Mouse (Mus musculus) heart, postnatal 4 days (tissue): Measurements from ENCODE around the gene Gstp1. TPM values are rescaled to one million over a fixed set of nuclear protein-coding genes. Genes with fewer than 3 reads are reported as not detected.
A peak's percentile ranks its signal among the peaks of the same experiment; 100 is the strongest.
"Not testable (repeated sequence)": the region's sequence is repeated elsewhere in the genome, so short reads cannot be mapped to it uniquely, and the experiment has no call there.

ENCODE experiments used
- DNase-seq: peaks from one replicate; pipeline ENCODE4 v3.0.0; 2021
- total RNA-seq, 2 experiments: library from RNA; stranded (reverse); gene quantifications; 2 replicates each; pipeline ENCODE4 v1.2.3; 2021

The Gstp1 gene
- total RNA-seq, 2 experiments from 2014 or later, result 219 to 261 TPM

GRCm38 (mm10) chr19:4037154-4037787 is 514 bp downstream of the Gstp1 start:
- DNase-seq, result not testable (repeated sequence)

GRCm38 (mm10) chr19:4036327-4037045 is 1.3 kb downstream of the Gstp1 start:
- DNase-seq, result no peak

- DNase-seq, result no peak
Measured at GRCm38 (mm10) chr19:4033742-4034141, 4.0 kb downstream of the Gstp1 start.

DNA sequence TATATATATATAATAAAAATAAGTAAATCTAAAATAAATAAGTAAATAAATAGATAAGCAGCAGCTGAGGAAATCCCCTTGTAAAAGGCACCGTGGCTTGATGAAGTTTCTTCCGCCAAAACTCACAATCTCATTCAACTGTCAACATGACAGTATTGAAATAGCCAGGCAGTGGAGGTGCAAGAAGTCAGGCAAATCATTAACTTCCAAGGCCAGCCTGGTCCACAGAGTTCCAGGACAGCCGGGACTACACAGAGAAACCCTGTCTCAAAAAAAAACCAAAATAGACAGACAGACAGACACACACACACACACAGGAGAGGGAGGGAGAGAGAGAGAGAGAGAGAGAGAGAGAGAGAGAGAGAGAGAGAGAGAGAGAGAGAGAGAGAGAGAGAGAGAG is 4.5 kb downstream of the Gstp1 start:
- DNase-seq, result no peak

- no peak for DNase-seq
Measured at GRCm38 (mm10) chr19:4032668-4033067, 5.1 kb downstream of the Gstp1 start.

DNA sequence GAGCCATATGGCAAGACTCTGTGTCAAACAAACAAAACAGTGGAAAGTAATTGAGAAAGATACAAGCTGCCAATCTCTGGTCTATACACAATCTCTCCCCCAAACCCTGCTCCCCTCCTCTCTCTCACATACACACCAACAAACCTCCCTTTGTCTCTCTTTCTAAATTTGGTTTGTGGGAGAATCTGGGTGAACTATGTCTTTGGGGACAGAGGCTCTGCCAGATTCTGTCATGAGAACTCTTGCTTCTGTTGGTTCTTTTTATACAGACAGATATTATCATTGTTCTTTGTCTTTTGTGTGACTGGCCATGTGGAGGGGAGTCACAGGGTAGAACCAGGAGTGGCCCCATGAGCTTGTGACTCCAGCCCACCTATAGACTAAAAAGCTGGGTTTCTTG is 10.2 kb downstream of the Gstp1 start:
- no peak for DNase-seq

GRCm38 (mm10) chr19:4023185-4023584 is 14.6 kb downstream of the Gstp1 start:
- DNase-seq, result no peak

DNA sequence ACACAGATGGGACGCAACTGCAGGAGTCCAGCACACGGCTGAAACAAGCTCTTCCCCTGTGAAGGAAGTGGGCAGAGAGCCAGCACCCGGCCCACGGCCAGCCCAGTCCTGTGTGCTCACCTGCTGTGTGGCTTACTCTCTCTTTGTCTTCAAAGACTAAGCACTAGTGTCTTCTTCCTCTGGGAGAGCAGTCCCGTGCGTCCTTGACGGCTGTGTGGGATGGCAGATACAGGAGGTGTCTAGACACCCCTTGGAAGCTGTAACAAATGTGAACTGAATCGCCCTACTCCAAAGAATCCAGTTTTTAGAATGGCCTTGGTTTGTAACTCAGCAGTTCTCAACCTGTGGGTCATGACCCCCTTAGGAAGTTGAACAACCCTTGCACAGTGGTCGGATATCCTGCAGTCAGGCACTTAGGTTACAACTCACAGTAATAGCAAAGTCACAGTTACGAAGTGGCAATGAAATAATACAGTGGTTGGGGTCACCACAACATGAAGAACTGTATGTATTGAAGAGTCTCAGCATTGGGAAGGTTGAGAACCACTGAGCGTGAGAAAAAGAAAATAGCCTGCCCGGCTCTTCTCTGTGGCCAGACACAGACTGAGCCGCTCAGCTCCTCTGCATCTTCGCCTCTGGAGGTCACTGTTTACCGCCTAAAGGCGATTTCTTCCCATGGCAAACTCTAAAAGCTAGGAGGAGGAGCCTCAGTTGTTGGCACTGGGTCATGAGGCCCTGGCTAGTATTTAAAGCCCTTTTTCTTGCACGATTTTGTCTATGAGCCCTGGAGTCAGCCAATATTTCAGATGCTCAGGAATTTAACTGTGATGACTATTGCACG is 18.8 kb downstream of the Gstp1 start:
- DNase-seq, result peak; percentile 90

- no peak for DNase-seq
Measured at GRCm38 (mm10) chr19:4017921-4018587, 19.7 kb downstream of the Gstp1 start.

GRCm38 (mm10) chr19:4015635-4016034 is 22.1 kb downstream of the Gstp1 start:
- DNase-seq, result no peak

- DNase-seq, result no peak
Measured at GRCm38 (mm10) chr19:4014802-4015201, 23.0 kb downstream of the Gstp1 start.

DNA sequence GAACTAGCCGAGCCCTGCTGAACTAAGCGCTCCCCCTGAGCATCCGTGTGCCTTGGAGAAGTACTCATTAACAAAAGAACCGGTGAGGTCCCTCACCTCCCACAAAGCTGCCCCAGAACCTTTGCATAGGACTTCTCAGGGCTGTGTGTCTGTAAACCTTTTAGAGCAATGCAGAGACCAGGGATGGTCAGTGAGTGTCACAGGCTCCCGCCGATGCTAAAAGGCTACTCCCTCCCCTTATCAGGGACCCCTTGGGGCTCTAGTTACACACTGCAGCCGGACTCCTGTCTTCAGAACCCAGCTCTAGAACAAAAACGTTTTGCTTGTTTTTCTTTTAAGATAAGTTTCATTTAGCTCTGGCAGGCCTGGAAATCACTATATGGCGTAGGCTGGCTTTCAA is 24.7 kb downstream of the Gstp1 start:
- no peak for DNase-seq

DNA sequence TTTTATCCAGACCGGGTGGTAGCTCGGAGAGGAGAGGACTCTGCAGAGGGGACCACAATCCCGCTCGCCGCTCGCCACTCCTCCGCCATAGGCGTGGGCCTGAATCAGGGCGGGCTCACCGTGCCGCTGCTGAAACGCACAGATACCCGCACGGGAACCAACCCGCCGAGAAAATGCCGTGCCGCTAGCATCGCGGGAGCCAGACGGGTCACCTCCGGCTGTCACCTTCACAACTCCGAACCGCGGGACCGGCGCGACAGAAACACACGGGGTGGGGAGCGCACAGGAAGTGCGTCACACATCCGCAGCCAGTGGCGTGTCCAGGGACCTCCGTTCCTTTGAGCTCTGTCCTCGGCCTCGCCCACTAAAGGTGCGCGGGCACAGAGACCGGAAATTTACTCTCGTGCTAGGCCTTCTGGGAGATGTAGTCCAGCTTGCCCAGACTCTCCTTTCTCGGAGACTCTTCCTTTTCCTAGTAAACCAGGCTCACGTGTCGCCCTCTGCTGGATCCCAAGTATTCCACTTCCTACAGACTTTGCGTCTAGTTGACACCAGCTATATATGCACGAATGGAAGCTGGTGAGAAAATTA is 25.3 kb downstream of the Gstp1 start, which contains the start of gene Ndufv1:
Ndufv1 (minus strand) TSS at position 375 of the 591 bp plus-strand sequence.
- DNase-seq, result peak; percentile 96

DNA sequence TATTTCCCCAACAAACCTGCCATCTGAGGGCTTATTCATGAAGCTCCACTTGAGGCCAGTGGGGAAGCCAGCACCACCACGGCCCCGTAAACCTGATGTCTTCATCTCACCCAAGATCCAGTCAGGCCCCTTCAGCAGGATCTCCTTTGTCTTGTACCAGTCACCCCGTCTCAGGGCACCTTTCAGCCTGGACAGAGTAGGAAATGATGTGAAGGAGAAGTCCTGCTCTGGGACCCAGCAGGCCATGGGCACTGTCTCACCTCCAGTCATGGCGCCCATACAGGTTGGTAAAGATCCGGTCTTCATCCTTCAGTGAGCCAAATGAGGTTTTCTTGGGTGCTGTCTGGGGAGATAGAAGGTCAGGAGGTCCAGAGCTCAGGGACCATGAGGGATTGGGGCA is 26.7 kb downstream of the Gstp1 start:
- DNase-seq, result no peak

DNA sequence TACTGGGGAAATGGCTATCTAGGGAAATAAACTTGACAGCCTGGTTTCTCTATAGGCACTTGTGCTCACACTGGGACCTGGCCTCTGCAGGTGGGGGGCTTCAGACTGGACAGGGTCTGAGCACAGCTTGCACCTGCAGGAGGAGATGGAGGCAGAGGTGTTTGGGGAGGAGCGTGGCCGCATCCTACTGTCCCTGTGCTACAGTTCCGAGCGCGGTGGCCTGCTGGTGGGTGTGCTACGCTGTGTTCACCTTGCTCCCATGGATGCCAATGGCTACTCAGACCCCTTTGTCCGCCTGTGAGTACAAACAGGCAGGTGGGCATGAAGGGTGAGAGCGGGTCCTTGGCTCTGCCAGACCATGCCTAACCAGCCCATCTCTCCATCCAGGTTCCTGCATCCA is 31.8 kb downstream of the Gstp1 start:
- DNase-seq, result no peak

DNA sequence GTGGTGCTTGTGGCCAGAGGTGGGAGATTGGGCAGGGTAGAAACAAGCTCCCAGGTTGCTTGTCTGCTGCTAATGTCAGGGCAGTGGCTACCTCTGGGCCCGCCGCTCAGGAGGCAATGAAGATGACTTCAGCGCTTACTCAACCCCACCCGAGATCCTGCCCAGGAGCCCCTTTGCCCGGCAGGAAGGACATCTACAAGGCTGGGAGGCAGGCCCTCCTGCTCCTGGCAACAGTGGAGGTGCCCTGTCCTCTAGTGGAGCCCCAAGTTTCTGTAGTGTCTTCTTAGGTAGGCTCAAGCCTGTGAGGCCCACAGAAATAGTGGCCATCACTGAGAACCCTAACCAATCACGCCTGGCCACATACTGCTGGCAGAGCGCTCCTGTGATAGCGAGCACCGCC is 32.7 kb downstream of the Gstp1 start:
- no peak for DNase-seq

GRCm38 (mm10) chr19:4004331-4004730 is 33.5 kb downstream of the Gstp1 start:
- no peak for DNase-seq

GRCm38 (mm10) chr19:4003641-4004040 is 34.1 kb downstream of the Gstp1 start:
- no peak for DNase-seq

DNA sequence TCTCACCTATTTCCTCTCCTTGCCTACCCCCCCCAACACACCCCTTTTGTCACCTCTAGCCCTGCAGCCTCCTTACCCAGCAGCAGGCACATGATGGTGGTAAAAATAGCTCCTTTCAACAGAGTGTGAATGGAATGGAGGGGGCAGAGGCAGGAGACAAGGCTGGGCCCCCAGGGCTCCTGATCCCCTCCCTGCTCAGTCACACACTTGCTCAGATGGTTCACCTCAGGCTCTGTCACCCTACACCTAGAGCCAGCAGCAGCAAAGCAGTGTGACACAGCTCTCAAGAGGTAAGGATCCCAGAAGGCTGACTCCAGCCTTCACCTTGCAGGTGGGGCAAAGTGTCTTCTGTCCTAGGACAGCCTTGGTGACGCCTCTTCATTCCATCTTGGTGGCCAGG is 34.7 kb downstream of the Gstp1 start, which contains the start of gene Doc2g:
Doc2g (plus strand) TSS at position 202 of the 400 bp plus-strand sequence.
- peak; percentile 47 for DNase-seq

DNA sequence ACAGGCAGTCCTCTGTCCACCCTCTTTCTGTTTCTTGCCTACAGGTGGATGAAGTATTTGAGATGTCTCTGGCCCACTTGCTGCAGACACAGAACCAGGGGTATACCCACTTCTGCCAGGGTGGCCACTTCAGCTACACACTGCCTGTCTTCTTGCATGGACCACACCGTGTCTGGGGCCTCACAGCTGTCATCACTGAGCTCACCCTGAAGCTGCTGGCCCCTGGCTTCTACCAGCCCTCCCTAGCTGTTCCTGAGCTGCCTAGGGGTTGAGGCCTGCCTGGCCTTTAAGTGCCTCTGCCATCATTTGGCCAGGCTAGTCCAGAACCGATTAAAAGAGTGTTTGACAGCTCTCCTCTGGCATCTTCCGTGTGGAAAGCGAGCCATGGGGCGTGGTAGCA is 36.0 kb downstream of the Gstp1 start:
- DNase-seq, result no peak

GRCm38 (mm10) chr19:4000949-4001525 is 36.7 kb downstream of the Gstp1 start:
- no peak for DNase-seq
